Mouse (Mus musculus): ENCODE measurements around the gene Washc1. TPM values are rescaled to one million over a fixed set of nuclear protein-coding genes. Genes with fewer than 3 reads are reported as not detected.
A peak's percentile ranks its signal among the peaks of the same experiment; 100 is the strongest.

Washc1 gene
- polyA plus RNA-seq, 2 experiments = 39.4 to 53.3 TPM

GRCm38 (mm10) chr17:66090251-66090650 lies 21.1 kb upstream of the Washc1 start:
- Histone ChIP-seq H3K27ac (replicated peaks; ENCODE audit: low read depth, low read length) (no peak overlapping the region), H3K4me2 (replicated peaks; ENCODE audit: low read depth, low read length, severe bottlenecking) (no peak overlapping the region), H3K27me3 (ENCODE audit: control insufficient read depth, insufficient read depth, low read length) (no peaks in the 10 kb centered on the region), H3K9ac (ENCODE audit: low read depth, low read length, severe bottlenecking) (no peak overlapping the region), H3K4me3 (replicated peaks; ENCODE audit: low read length) (no peak overlapping the region), H3K36me3 (ENCODE audit: control insufficient read depth, insufficient read depth, low read length) (peaks cover 50% of the 10 kb centered on the region), H3K4me1 (ENCODE audit: control insufficient read depth, insufficient read depth, low read length) (no peaks in the 10 kb centered on the region), H3K9me3 (ENCODE audit: control insufficient read depth, low read length) (no peaks in the 10 kb centered on the region)
- no peak for ATAC-seq (ENCODE audit: low FRiP score, low read depth)
- no peak for DNase-seq (ENCODE audit: low spot score)
- TF ChIP-seq POLR2A (IDR thresholded peaks at IDR 0.05; ENCODE audit: borderline replicate concordance, extremely low read depth, insufficient read depth, insufficient read length) = no peak

GRCm38 (mm10) chr17:66091392-66091791 lies 20.0 kb upstream of the Washc1 start:
- no peaks in the 10 kb centered on the region for H3K9me3 ChIP-seq (ENCODE audit: control insufficient read depth, low read length)
- H3K27me3 ChIP-seq (ENCODE audit: control insufficient read depth, insufficient read depth, low read length) = no peaks in the 10 kb centered on the region
- ATAC-seq (ENCODE audit: low FRiP score, low read depth) (no peak), DNase-seq (ENCODE audit: low spot score) (no peak)
- H3K4me1 ChIP-seq (ENCODE audit: control insufficient read depth, insufficient read depth, low read length) = no peaks in the 10 kb centered on the region
- no peak overlapping the region for H3K4me3 ChIP-seq (replicated peaks; ENCODE audit: low read length)
- peaks cover 40% of the 10 kb centered on the region for H3K36me3 ChIP-seq (ENCODE audit: control insufficient read depth, insufficient read depth, low read length)
- H3K9ac ChIP-seq (ENCODE audit: low read depth, low read length, severe bottlenecking) = no peak overlapping the region
- no peak for TF ChIP-seq POLR2A (IDR thresholded peaks at IDR 0.05; ENCODE audit: borderline replicate concordance, extremely low read depth, insufficient read depth, insufficient read length)
- no peak overlapping the region for H3K27ac ChIP-seq (replicated peaks; ENCODE audit: low read depth, low read length)
- no peak overlapping the region for H3K4me2 ChIP-seq (replicated peaks; ENCODE audit: low read depth, low read length, severe bottlenecking)
- 91% methylated on average over 2 of the region's 2 CpGs for WGBS

- no peaks in the 10 kb centered on the region for H3K9me3 ChIP-seq (ENCODE audit: control insufficient read depth, low read length)
- DNase-seq (ENCODE audit: low spot score) (no peak), ATAC-seq (ENCODE audit: low FRiP score, low read depth) (no peak)
- no peak overlapping the region for H3K4me3 ChIP-seq (replicated peaks; ENCODE audit: low read length)
- H3K36me3 ChIP-seq (ENCODE audit: control insufficient read depth, insufficient read depth, low read length) = peaks cover 34% of the 10 kb centered on the region
- no peaks in the 10 kb centered on the region for H3K27me3 ChIP-seq (ENCODE audit: control insufficient read depth, insufficient read depth, low read length)
- WGBS = 86% methylated on average over 2 of the region's 2 CpGs
- no peak for TF ChIP-seq POLR2A (IDR thresholded peaks at IDR 0.05; ENCODE audit: borderline replicate concordance, extremely low read depth, insufficient read depth, insufficient read length)
- H3K4me1 ChIP-seq (ENCODE audit: control insufficient read depth, insufficient read depth, low read length) = no peaks in the 10 kb centered on the region
- H3K9ac ChIP-seq (ENCODE audit: low read depth, low read length, severe bottlenecking) = no peak overlapping the region
- no peak overlapping the region for H3K27ac ChIP-seq (replicated peaks; ENCODE audit: low read depth, low read length)
- no peak overlapping the region for H3K4me2 ChIP-seq (replicated peaks; ENCODE audit: low read depth, low read length, severe bottlenecking)
Observed at GRCm38 (mm10) chr17:66092065-66092464, 19.3 kb upstream of the Washc1 start.

- no peaks in the 10 kb centered on the region for H3K9me3 ChIP-seq (ENCODE audit: control insufficient read depth, low read length)
- no peak overlapping the region for H3K4me3 ChIP-seq (replicated peaks; ENCODE audit: low read length)
- no peak for DNase-seq (ENCODE audit: low spot score)
- no peak overlapping the region for H3K9ac ChIP-seq (ENCODE audit: low read depth, low read length, severe bottlenecking)
- no peak for ATAC-seq (ENCODE audit: low FRiP score, low read depth)
- 80% methylated on average over 3 of the region's 3 CpGs for WGBS
- H3K4me1 ChIP-seq (ENCODE audit: control insufficient read depth, insufficient read depth, low read length) = no peaks in the 10 kb centered on the region
- H3K27me3 ChIP-seq (ENCODE audit: control insufficient read depth, insufficient read depth, low read length) = no peaks in the 10 kb centered on the region
- H3K27ac ChIP-seq (replicated peaks; ENCODE audit: low read depth, low read length) = no peak overlapping the region
- no peak overlapping the region for H3K4me2 ChIP-seq (replicated peaks; ENCODE audit: low read depth, low read length, severe bottlenecking)
- H3K36me3 ChIP-seq (ENCODE audit: control insufficient read depth, insufficient read depth, low read length) = peaks cover 28% of the 10 kb centered on the region
- no peak for TF ChIP-seq POLR2A (IDR thresholded peaks at IDR 0.05; ENCODE audit: borderline replicate concordance, extremely low read depth, insufficient read depth, insufficient read length)
Observed at GRCm38 (mm10) chr17:66092664-66093063, 18.7 kb upstream of the Washc1 start.

- Histone ChIP-seq H3K9me3 (ENCODE audit: control insufficient read depth, low read length) (no peaks in the 10 kb centered on the region), H3K4me1 (ENCODE audit: control insufficient read depth, insufficient read depth, low read length) (peaks cover 9% of the 10 kb centered on the region), H3K27me3 (ENCODE audit: control insufficient read depth, insufficient read depth, low read length) (no peaks in the 10 kb centered on the region), H3K36me3 (ENCODE audit: control insufficient read depth, insufficient read depth, low read length) (no peaks in the 10 kb centered on the region), H3K9ac (ENCODE audit: low read depth, low read length, severe bottlenecking) (peak overlapping the region; percentile 94), H3K4me2 (replicated peaks; ENCODE audit: low read depth, low read length, severe bottlenecking) (peak overlapping the region; percentile 95), H3K27ac (replicated peaks; ENCODE audit: low read depth, low read length) (peak overlapping the region; percentile 90), H3K4me3 (replicated peaks; ENCODE audit: low read length) (peak overlapping the region; percentile 97)
- under 1% methylated on average over 41 of the region's 41 CpGs for WGBS
- ATAC-seq (ENCODE audit: low FRiP score, low read depth) (peak; percentile 41), DNase-seq (ENCODE audit: low spot score) (no peak)
- TF ChIP-seq POLR2A (IDR thresholded peaks at IDR 0.05; ENCODE audit: borderline replicate concordance, extremely low read depth, insufficient read depth, insufficient read length) = no peak
Observed at GRCm38 (mm10) chr17:66100566-66101379, 10.6 kb upstream of the Washc1 start.
